Mouse (Mus musculus) embryo, embryonic 11.5 days (tissue): ENCODE data around the gene Tti1.

Experiments
- DNase-seq: peaks from one replicate; pipeline ENCODE4 v3.0.0-alpha.2; 2012; ENCODE audit warnings: low read depth, low spot score

Gene Tti1

DNA sequence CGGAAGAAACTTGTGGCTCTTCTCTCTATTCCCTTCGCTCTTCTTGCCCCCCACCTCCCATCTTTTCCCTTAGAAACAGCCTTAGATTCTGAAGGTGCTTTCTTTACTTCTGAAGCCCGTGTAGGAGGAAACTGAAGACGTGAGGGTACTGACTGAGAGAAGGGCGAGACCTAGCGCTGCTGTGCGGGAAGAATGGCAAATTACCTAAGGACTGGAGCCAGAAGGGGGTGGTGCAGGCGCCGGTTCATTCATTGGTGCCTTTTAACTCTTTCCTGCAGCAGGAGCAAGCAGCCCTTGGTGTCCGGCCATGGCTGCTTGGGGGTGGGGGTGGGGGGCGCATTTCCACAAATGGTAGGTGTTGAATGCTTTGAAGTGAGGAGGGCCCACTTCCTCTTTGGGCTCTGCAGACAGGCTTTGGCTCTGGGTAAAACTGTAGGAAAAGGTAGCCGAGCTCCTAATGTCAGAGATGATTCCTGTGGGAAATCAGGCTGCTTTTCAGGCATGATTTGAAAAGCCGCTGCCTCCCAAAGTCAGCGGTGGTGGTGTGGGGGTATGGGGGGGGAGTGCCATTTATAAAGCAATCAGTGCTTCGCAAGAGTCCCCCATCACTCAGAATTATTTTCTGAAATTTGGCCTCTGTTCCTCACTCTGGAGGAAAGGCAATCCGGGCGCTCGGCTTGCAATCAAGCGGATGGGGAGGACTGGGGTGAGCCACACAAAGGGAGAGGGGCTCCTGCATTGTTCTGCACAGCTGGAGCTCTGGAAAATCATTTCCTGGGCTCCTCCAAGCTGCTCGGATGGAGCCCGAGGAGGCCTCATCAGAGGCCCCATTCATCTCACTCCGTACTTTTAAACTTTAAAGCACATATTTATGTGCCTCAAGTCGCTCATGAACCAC lies 53.4 kb downstream of the Tti1 start:
- DNase-seq = no peak

DNA sequence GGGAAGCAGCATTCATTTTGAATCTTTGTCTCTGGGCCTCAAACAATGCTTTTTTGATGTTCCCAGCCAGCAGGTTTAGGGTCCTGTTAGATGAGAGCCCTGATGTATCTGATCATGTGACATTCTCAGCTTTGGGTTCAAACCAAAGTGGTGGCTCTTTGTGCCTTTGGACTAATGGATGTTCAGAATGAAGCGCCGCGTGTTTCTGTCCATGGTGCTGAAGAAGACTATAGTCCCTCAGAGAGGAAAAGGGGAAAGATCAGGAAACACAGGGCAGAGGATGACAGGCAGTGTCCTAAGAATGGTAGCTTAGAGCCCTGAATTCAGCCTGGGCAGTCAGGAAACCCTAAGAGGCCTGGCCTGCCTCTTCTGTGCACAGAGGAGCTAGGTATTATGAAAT lies 57.6 kb downstream of the Tti1 start:
- peak; percentile 68 for DNase-seq

DNA sequence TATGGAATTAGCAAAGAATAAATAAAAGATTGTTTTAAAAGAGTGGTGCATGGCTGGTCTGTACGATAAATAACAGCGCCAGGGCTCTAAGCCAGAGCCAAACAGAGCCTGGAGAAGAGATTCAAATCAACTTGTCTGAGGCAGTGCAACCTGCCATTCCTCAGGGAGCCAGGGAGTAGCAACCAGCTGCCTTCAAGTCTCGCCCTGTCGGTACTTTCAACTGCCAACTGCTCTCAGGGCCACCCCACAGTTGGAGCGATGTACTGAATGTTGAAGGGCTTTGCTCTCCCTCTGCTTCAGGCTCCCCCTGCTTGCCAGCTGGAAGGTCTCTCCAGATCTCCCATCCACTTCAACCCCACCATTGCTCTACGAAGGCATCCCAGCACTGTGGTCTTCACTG lies 58.1 kb downstream of the Tti1 start:
- no peak for DNase-seq

DNA sequence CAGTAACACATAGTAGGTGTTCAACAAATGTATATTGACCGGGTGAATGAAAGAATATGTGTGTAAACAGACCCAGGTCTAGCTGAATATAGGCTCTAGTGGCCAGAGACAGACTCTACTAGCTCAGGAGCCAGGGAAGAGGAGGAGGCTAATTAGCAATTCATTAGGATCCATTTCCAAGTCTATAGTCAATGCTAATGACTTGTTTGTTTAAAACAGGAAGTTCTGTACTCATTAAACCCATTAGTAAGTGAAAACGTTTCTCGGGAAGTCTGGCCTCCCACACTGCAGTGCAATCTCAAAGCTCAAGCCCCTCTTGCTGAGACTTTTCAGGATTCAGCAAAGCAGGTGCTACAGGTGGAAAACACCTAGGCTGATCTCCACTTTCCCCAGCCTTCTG lies 60.4 kb downstream of the Tti1 start:
- DNase-seq = no peak

DNA sequence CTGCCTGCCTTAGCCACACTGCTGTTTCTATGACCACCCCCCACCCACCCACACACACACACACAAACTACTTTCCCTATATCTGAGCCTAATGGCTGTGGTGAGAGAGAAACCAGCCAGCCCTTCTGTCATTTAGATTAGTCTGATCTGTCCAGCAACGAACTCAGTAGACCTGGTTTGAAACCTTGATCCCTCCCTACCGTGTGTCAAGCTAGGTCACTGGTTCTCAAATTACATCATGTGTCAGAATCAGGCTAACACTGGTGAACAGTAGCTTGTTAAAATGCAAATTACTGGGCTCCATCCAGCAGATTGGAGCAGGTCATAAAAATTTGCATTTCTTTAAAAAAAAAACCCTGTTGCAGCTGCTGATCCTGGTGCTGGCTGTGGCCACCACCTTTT lies 70.5 kb downstream of the Tti1 start:
- DNase-seq = no peak

DNA sequence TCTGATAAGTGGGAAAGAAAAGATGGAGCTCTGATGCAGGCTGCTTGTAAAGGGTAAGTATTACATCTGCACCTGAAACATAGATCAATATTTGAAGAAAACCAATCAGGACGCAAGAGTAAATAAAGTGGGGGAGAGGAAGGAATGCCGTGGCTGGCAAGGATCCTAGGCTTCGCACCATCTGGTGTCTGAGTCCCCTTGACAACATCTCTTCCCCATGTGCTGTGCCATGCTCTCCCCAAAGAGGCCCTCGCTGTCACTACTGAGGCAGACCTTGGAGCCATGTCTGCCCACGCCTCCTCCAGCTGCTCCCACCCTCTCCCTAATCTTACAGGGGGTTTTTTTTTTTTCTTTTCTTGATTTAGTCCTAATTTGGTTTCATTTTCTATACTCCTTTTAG lies 74.3 kb downstream of the Tti1 start:
- no peak for DNase-seq

DNA sequence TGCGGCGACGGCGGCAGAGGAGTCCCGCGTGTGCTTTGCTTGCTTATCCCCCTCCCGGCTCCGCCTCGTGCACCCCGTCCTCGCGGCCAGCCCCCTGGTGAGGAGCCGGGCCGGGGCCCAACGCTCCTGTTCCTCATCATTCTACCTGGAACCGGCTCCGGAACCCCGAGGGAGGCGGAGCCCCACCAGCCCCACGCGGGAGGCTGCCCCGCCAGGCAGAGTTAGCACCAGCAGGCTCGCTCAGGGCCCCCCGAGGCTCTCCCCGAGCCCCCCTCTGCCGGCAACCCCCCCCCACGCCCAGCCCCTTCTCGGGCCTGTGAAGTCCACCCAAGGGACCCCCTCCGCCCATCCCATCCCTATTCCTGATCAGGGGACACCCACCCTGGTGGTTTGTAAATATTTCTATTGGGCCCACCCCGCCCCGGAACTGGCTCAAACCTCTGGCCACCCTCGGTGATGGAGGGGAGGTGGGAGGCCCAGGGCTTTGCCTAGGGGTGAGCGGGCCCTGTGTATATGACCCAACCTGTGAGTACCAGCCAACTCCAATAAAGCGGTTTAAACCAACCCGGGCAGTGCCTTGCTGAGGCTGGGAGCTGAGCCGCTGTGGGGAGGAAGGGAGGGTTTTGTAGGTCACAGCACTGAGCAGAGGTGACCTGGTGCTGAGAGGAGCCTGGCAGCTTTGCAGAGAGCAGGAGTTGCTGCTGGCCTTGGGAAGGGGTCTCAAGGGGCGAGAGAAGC lies 83.9 kb downstream of the Tti1 start:
- DNase-seq = no peak

DNA sequence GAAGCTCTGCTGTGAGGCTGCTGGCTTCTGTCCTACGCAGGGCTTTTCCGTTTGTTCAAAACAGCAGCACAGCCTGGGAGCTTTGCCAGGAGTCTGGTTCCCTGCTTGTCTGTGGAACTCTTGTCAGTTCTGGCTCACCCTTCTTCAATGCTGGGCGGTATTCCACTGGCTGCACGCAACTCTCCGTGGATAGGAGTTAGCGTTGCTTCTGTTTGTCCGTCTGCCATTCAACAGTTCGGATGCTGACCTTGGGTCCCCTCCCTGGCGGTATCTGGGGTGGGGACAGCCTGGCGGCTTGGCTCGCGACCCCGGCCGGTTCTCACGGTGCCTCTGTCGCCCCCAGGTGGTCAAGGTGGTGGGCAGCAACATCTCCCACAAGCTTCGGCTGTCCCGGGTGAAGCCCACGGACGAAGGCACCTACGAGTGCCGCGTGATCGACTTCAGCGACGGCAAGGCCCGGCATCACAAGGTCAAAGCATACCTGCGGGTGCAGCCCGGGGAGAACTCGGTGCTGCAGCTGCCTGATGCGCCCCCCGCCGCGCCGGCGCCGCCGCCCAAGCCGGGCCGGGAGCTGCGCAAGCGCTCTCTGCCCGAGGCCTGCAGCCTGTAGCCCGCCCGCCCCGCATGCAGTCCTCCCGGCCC lies 84.6 kb downstream of the Tti1 start:
- peak; percentile 60 for DNase-seq

DNA sequence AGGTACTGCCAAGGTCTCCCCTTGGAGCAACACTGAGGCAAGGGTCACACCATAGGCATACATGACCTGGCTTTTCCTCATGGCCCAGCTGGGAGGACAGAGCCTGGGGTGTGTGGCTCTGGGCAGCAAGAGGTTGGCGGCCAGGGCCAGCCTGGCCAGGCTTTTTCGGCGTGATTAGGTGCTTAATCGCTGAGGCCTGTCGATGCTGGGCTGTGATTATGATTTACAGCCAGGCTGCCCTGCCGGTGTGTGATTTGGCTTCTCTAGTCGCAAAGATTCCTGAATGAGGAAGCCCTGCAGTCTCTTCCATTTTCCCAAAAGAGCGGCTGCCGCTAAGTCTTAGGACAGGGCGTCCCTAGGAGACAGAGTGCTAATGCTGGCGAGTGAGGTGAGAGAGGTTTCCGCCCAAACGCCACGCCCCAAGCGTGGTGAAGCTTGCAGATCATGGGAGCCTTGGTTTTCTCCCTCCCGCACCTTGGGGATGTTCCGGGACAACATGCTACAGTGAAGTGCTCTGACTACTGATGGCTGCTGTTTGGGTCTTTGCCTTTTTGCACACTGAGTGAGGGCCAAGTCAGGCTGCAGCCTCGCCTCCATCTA lies 87.5 kb downstream of the Tti1 start:
- no peak for DNase-seq

DNA sequence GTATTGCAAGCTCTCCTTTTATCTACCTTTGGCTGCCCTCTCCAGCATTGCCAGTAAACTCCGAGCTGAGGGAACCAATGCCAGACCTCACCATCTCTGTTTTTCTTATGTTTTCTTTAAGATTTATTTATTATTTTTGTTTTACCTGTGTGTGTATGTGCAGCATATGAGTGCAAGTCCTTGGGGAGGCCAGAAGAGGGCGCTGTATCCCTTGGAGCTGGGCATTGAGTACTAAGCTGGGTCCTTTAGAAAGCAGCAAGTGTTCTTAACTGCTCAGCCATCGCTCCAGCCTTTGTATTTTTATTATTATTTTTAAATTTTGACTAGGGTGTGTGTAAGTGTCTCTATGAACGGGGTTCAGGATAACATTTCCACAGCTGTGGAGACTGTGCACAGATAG lies 91.6 kb downstream of the Tti1 start:
- DNase-seq = no peak

DNA sequence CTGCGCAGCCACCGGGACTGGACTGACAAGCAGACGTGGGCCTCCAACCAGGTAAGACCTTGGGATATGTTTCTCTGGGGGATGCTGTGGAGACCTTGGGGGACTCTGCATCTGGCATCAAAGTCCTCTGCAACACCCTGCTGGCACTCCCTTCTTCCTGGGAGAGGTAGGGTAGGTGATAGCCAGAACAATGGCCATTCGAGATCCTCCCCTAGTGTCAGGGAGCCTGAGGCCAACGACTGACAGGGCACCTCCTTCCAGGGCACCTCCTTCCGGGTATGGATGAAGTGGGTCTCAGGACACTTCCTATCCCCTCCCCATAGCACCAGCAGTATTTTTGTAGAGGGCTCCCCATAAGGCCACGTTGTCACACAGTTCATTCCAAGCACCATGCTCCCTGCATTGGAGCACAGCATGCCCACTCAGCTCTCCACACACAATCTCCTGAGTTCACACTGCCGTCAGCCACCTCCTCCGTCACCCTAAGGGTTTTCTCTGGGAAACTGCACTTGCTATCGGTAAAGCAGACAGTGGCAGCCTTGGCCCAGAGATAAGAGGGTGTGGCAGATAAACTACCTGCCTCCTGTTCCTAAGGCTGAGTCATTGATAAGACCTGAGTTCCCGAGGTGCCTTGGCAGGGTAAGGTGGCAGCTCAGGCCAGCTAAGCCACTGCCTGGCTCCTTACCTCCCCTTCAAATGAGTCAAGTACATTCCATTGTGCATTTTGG lies 92.6 kb downstream of the Tti1 start:
- DNase-seq = no peak

DNA sequence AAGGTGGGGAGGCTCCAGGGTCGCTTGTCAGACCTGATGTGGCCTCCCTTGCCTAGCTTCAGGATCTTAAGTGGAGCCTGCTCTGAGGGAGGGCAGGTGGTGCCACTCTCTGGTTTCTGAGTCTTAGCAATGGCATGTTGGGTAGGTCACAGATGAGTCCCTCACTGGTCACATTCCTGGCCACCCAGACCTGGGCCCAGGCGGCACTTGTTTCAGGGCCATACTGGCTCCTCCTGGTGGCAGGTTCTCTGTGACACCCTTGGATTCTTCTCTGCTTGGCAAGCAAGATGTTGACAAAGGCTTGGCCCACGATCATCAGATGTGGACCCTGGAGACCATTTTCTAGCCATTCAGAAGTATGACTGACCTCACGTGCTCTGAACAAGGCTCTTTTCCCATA lies 95.6 kb downstream of the Tti1 start:
- no peak for DNase-seq
